Mouse (Mus musculus): ENCODE results near the gene Tmem151b.

Tmem151b gene

GRCm38 (mm10) chr17:45582715-45583355 is 33.4 kb upstream of the Tmem151b start:
- DNase-seq, result peak; percentile 47 to 53

DNA sequence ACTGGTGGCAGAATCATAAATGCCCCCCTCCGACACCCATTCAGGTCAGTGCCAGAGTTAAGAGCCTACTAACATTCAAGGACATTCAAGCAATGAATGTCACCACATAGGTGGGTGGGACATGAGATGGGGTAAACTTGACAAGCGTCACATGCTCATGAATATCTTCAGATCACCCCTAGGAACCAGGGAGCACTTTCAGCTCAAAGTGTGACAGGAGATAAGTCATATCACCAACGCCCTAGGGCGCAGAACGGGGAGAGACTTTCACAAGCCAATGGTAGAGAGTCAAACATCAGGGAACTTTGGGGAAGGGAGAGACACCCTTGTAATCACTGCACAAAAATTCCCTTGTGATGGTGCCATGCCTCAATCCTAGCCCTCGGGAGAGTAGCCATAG is 32.7 kb upstream of the Tmem151b start:
- DNase-seq, result peak in 1 of 2 experiments; percentile 6

GRCm38 (mm10) chr17:45581567-45581983 is 32.1 kb upstream of the Tmem151b start:
- DNase-seq, result peak; percentile 85 to 90

GRCm38 (mm10) chr17:45580958-45581477 is 31.5 kb upstream of the Tmem151b start:
- peak; percentile 57 to 60 for DNase-seq

GRCm38 (mm10) chr17:45579554-45579953 is 30.1 kb upstream of the Tmem151b start:
- peak in 1 of 2 experiments; percentile 6 for DNase-seq

- DNase-seq, result peak; percentile 44 to 62
Observed at GRCm38 (mm10) chr17:45578843-45579242, 29.4 kb upstream of the Tmem151b start.

- peak in 1 of 2 experiments; percentile 36 for DNase-seq
Observed at GRCm38 (mm10) chr17:45578242-45578641, 28.8 kb upstream of the Tmem151b start.

- DNase-seq, result peak in 1 of 2 experiments; percentile 35
Observed at GRCm38 (mm10) chr17:45575123-45575897, 25.8 kb upstream of the Tmem151b start.

DNA sequence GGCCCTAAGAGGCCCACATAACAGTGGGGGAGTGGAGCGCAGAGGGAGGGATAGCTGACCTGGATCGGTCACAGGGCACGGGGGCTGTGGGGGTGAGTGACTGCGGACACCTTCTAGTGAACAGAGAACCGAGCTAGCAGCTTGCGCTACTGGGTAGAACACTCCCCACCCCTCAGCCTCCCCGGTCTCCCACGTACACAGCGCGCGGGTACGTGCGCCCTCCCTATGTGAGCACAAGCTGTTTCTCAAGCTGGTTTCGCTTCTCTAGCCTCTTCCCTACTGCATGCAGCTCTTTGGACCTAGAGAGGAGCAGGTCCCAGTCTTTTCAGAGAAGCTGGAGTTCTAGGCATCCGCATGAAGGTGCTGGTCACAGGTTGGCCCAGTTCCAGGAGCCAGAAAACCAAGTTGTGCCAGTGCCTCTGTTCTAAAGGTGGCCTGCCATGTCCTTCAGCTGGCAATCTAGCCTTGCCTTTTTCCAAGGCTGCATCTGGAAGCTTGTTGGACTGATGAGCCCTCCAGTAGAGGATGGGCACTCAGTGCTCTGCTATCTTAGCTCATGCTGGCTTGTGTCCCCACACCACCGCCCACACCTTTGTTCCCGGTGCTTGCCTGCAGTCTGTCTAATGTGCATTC is 24.8 kb upstream of the Tmem151b start:
- DNase-seq, result peak; percentile 87 to 90

- DNase-seq, result peak; percentile 98 to 99
Observed at GRCm38 (mm10) chr17:45573780-45574123, 24.3 kb upstream of the Tmem151b start.

GRCm38 (mm10) chr17:45573087-45573779 is 23.8 kb upstream of the Tmem151b start, which contains the start of gene Hsp90ab1:
Hsp90ab1 (minus strand) TSS chr17:45573271.
- DNase-seq, result peak; percentile 100

GRCm38 (mm10) chr17:45572103-45573086 is 22.9 kb upstream of the Tmem151b start:
- peak; percentile 90 to 91 for DNase-seq

- DNase-seq, result no peak
Observed at GRCm38 (mm10) chr17:45569999-45570398, 20.5 kb upstream of the Tmem151b start.

DNA sequence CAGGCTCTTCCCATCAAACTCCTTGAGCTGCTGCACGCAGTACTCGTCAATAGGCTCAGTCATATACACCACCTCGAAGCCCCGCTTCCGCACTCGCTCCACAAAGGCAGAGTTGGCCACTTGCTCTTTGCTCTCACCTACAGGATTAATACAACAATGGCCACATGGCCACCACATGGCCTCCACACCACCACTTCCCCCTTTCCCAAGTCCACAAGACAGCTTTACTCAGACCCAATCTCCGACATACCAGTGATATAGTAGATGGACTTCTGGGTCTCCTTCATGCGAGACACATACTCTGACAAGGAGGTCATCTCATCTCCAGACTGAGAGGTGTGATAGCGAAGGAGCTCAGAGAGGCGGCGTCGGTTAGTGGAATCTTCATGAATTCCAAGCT is 19.5 kb upstream of the Tmem151b start:
- no peak for DNase-seq

DNA sequence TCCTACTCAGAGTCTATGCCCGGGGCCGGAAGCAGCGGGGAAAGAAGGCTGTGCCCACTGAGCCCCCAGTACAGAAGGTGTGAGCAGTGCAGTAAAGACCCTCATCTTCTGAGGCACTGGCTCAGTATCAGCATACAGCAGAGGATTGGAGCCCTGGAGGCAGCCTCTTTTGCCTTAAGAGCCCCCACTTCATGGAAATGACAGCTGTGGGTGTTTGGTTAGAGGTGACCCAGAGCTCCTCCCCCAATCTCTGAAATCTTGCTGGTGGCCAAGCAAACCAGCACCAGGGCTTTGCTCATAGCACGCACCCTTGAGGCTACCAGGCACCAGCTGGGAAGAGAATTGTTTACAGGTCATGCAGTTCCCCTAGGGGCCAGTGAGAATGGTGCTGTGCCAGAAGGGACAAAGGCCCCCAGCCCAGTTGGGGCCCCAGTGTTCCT is 17.7 kb upstream of the Tmem151b start:
- peak; percentile 37 to 46 for DNase-seq

DNA sequence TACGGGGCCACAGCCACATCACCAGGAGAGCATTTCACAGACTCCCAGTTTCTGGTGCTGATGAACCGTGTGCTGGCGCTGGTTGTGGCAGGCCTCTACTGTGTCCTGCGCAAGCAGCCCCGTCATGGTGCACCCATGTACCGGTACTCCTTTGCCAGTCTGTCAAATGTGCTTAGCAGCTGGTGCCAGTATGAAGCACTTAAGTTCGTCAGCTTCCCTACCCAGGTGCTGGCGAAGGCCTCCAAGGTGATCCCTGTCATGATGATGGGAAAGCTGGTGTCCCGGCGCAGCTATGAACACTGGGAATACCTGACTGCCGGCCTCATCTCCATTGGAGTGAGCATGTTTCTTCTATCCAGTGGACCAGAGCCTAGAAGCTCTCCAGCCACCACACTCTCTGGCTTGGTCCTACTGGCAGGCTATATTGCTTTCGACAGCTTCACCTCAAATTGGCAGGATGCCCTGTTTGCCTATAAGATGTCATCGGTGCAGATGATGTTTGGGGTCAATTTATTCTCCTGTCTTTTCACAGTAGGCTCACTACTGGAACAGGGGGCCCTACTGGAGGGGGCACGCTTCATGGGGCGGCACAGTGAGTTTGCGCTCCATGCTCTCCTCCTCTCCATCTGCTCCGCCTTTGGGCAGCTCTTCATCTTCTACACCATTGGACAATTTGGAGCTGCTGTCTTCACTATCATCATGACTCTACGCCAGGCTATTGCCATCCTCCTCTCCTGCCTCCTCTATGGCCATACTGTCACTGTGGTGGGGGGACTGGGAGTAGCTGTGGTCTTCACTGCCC is 17.1 kb upstream of the Tmem151b start:
- peak; percentile 65 to 74 for DNase-seq

DNA sequence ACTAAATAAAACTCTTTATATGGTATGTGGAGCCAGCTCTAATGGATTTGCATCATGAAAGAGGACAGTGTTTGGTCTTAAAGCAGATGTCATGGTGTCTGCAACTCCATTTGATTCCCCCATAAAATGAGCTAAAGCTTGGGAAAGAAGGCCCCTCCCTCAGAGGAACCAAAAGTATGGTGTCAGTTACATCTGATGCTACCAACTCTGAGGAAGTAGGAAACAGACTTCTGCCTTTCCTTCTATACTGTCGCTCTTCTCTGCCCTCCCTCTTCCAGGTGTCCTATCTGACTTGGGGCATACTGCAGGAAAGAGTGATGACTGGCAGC is 16.5 kb upstream of the Tmem151b start:
- DNase-seq, result no peak

DNA sequence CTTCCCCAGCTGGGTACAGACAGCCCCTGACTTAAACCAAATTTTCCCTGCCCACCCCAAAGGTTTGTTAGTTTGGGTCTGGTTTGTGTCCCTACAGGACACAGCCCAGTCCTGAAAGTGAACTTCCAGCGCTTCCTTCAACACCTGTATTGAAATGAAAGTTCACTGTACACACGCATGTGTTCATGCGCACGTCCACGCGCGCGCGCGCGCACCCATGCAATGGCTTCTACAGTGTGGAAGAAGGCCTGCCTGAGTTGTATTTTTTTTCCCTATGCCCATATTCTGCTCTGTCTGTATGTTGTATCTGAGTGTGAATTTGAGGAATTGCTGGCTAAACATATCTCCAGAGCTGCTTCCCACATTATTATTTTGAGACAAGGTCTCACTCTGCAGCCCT is 15.6 kb upstream of the Tmem151b start:
- DNase-seq, result no peak

DNA sequence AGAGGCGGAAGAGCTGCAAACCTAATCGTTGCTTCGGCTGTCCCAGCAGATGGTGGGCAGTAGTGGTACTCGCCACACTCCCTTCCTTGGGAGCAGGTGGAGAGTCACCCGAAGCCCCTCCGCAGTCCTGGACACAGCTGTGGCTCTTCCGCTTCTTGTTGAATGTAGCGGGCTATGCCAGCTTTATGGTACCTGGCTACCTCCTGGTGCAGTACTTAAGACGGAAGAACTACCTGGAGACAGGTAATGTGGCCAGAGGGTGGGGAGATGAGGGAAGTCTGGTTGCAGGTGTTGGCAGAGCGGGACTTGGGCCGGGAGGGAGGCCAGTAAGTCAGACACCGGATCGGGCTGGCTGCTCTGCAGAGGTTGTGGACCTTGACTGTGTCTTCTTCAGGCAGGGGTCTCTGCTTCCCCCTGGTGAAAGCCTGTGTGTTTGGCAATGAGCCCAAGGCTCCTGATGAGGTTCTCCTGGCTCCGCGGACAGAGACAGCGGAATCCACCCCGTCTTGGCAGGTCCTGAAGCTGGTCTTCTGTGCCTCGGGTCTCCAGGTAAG is 15.1 kb upstream of the Tmem151b start:
- DNase-seq, result peak; percentile 63 to 73
